Mouse (Mus musculus): ENCODE measurements at regions not wholly inside any gene's neighbourhood (a gene's known extent, or its start where the extent isn't known, plus 50 kb on each side); places are given as distances from the start of the nearest gene placed in this dataset.

- no peak for ATAC-seq
- WGBS = 89% methylated on average over 8 of the region's 8 CpGs
- no peaks in the 10 kb centered on the region for H3K9me3 ChIP-seq (ENCODE audit: control insufficient read depth, low read length)
- no peaks in the 10 kb centered on the region for H3K36me3 ChIP-seq (ENCODE audit: control insufficient read depth, insufficient read depth, low read length)
- H3K4me1 ChIP-seq (ENCODE audit: control insufficient read depth, insufficient read depth, low read length) = no peaks in the 10 kb centered on the region
- no peak overlapping the region for H3K4me3 ChIP-seq (ENCODE audit: low read length)
- H3K4me2 ChIP-seq (ENCODE audit: low read depth, low read length) = no peak overlapping the region
- no peak overlapping the region for H3K27ac ChIP-seq (ENCODE audit: low read length)
- no peaks in the 10 kb centered on the region for H3K27me3 ChIP-seq (replicated peaks; ENCODE audit: control insufficient read depth, insufficient read depth, low read length)
- H3K9ac ChIP-seq (ENCODE audit: low read depth, low read length) = no peak overlapping the region
Measured at GRCm38 (mm10) chr2:45356558-45357170, 239.5 kb upstream of the Zeb2 start.

DNA sequence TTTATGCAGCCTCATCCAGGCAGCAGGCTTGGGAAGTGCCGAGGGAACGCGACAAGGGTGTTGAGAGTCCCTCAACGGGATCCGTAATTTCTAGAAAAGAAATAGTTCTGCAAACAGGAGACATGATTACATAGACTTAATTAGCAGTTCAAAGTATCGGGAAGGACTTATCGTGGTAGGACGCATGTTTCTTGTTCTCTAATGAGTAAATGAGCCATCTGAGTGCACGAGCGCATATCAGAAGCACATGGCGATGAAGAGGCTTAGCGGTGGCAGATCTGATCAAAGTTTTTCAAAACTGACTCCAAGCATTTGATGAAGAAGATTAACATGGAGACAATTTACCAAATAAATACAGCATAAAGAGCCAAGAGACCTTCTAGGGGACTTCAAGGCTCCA lies 238.8 kb upstream of the Zeb2 start:
- H3K4me1 ChIP-seq (ENCODE audit: control insufficient read depth, insufficient read depth, low read length) = no peaks in the 10 kb centered on the region
- no peak overlapping the region for H3K4me3 ChIP-seq (ENCODE audit: low read length)
- no peaks in the 10 kb centered on the region for H3K36me3 ChIP-seq (ENCODE audit: control insufficient read depth, insufficient read depth, low read length)
- H3K9me3 ChIP-seq (ENCODE audit: control insufficient read depth, low read length) = no peaks in the 10 kb centered on the region
- H3K27ac ChIP-seq (ENCODE audit: low read length) = no peak overlapping the region
- no peak for ATAC-seq
- no peaks in the 10 kb centered on the region for H3K27me3 ChIP-seq (replicated peaks; ENCODE audit: control insufficient read depth, insufficient read depth, low read length)
- 93% methylated on average over 12 of the region's 12 CpGs for WGBS
- H3K4me2 ChIP-seq (ENCODE audit: low read depth, low read length) = no peak overlapping the region
- H3K9ac ChIP-seq (ENCODE audit: low read depth, low read length) = no peak overlapping the region

- 67% methylated on average over 1 of the region's 1 CpGs for WGBS
- no peak for ATAC-seq
- no peaks in the 10 kb centered on the region for H3K4me1 ChIP-seq (ENCODE audit: control insufficient read depth, insufficient read depth, low read length)
- no peak overlapping the region for H3K4me3 ChIP-seq (ENCODE audit: low read length)
- no peak overlapping the region for H3K9ac ChIP-seq (ENCODE audit: low read depth, low read length)
- H3K4me2 ChIP-seq (ENCODE audit: low read depth, low read length) = no peak overlapping the region
- H3K9me3 ChIP-seq (ENCODE audit: control insufficient read depth, low read length) = no peaks in the 10 kb centered on the region
- no peak overlapping the region for H3K27ac ChIP-seq (ENCODE audit: low read length)
- H3K36me3 ChIP-seq (ENCODE audit: control insufficient read depth, insufficient read depth, low read length) = no peaks in the 10 kb centered on the region
- H3K27me3 ChIP-seq (replicated peaks; ENCODE audit: control insufficient read depth, insufficient read depth, low read length) = no peaks in the 10 kb centered on the region
Measured at GRCm38 (mm10) chr2:45351529-45352133, 234.4 kb upstream of the Zeb2 start.

DNA sequence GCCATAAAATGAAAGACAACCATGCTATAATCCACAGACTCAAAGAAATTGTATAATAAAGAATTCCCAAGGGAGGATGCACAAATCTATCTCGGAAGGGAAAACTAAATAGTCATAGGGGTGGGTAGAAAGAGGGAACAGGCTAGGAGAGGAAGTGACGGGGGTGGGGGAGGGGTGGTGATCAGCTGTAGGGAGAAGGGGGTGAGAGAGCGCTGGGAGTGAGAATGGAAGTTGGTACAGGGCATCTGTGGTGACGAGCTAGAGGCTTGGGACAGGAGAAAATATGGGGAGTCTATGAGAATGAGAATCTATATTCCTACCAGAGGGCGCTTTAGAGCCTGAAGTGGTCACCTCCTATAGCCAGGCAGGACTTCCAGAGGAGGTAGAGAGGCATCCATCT lies 229.2 kb upstream of the Zeb2 start:
- WGBS = 85% methylated on average over 5 of the region's 5 CpGs
- Histone ChIP-seq H3K9ac (ENCODE audit: low read depth, low read length) (no peak overlapping the region), H3K36me3 (ENCODE audit: control insufficient read depth, insufficient read depth, low read length) (no peaks in the 10 kb centered on the region), H3K27me3 (replicated peaks; ENCODE audit: control insufficient read depth, insufficient read depth, low read length) (no peaks in the 10 kb centered on the region), H3K4me1 (ENCODE audit: control insufficient read depth, insufficient read depth, low read length) (no peaks in the 10 kb centered on the region), H3K9me3 (ENCODE audit: control insufficient read depth, low read length) (no peaks in the 10 kb centered on the region), H3K4me3 (ENCODE audit: low read length) (no peak overlapping the region), H3K4me2 (ENCODE audit: low read depth, low read length) (no peak overlapping the region), H3K27ac (ENCODE audit: low read length) (no peak overlapping the region)
- no peak for ATAC-seq

DNA sequence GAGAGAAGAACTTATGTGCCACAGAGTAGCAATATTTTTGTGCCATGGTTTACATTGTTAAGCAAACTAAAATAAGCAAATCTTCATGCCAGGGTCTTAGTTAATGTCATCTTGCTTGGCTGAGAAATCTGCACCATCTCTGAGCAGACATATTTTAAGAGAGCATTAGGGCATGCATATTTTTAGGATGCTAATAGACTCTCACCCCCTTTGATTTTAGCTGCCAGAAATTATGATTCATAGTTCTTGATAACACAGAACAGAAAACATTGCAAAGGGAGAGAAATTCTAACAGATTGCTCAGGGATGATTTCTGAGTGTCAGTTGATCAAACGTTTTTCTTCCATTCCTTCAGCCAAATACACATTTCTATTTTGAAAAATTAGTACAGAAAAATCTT lies 222.7 kb upstream of the Zeb2 start:
- H3K27me3 ChIP-seq (replicated peaks; ENCODE audit: control insufficient read depth, insufficient read depth, low read length) = no peaks in the 10 kb centered on the region
- no peaks in the 10 kb centered on the region for H3K36me3 ChIP-seq (ENCODE audit: control insufficient read depth, insufficient read depth, low read length)
- H3K27ac ChIP-seq (ENCODE audit: low read length) = no peak overlapping the region
- no peak overlapping the region for H3K9ac ChIP-seq (ENCODE audit: low read depth, low read length)
- 57% methylated on average over 1 of the region's 1 CpGs for WGBS
- no peaks in the 10 kb centered on the region for H3K4me1 ChIP-seq (ENCODE audit: control insufficient read depth, insufficient read depth, low read length)
- no peak overlapping the region for H3K4me3 ChIP-seq (ENCODE audit: low read length)
- no peaks in the 10 kb centered on the region for H3K9me3 ChIP-seq (ENCODE audit: control insufficient read depth, low read length)
- no peak overlapping the region for H3K4me2 ChIP-seq (ENCODE audit: low read depth, low read length)
- no peak for ATAC-seq

DNA sequence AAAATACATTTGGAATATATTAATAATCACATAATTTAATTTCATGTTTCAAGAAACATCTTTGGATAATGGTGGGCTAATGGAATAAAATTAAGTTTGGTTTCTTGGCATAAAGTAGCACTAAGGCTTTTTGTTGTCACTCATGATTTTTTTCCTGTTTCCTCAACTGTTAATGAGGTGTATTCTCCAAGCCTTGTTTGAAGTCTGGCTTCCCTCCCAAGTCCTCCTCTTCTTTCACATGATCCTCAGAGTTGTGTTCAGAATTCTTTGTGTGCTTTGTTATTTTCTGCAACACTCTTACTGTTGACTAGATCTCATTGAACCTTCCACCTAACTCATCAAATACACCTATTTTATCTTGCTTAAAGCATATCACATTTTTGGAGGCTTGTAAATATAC lies 221.6 kb upstream of the Zeb2 start:
- H3K36me3 ChIP-seq (ENCODE audit: control insufficient read depth, insufficient read depth, low read length) = no peaks in the 10 kb centered on the region
- H3K27me3 ChIP-seq (replicated peaks; ENCODE audit: control insufficient read depth, insufficient read depth, low read length) = no peaks in the 10 kb centered on the region
- ATAC-seq = no peak
- no peak overlapping the region for H3K4me2 ChIP-seq (ENCODE audit: low read depth, low read length)
- no peak overlapping the region for H3K9ac ChIP-seq (ENCODE audit: low read depth, low read length)
- H3K4me1 ChIP-seq (ENCODE audit: control insufficient read depth, insufficient read depth, low read length) = no peaks in the 10 kb centered on the region
- H3K9me3 ChIP-seq (ENCODE audit: control insufficient read depth, low read length) = no peaks in the 10 kb centered on the region
- H3K4me3 ChIP-seq (ENCODE audit: low read length) = no peak overlapping the region
- no peak overlapping the region for H3K27ac ChIP-seq (ENCODE audit: low read length)

DNA sequence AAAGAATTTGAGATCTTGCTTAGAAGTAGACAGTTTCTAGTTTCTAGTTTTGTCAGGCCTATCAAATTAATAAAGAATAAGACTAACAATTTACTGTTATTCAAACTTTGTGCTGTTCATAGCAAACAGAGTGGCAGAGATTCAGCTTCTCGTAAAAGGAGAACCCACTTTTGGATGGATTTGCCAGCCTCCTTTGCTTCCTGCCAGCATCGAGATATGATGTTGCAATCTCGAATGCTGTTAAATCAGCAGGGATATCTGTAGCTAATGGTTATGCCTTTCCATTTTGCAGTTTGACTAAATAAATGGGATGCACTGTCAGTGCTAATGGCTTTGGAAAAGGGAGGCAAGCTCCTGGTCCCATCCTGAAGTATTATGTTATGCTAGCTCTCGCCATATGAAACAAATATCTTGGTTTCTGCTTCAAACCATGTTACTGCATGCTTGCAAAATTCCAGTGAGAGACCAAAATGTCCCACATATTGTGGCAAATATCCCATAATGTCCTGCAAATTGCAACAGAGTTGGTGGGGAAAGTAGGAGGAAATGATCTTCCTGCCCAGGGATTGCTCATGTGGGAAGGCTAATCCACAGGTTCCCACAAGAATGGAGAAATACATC lies 199.9 kb upstream of the Zeb2 start:
- no peaks in the 10 kb centered on the region for H3K9me3 ChIP-seq (ENCODE audit: control insufficient read depth, low read length)
- H3K27ac ChIP-seq (ENCODE audit: low read length) = no peak overlapping the region
- no peak overlapping the region for H3K4me2 ChIP-seq (ENCODE audit: low read depth, low read length)
- no peak overlapping the region for H3K4me3 ChIP-seq (ENCODE audit: low read length)
- H3K9ac ChIP-seq (ENCODE audit: low read depth, low read length) = no peak overlapping the region
- H3K4me1 ChIP-seq (ENCODE audit: control insufficient read depth, insufficient read depth, low read length) = no peaks in the 10 kb centered on the region
- no peaks in the 10 kb centered on the region for H3K27me3 ChIP-seq (replicated peaks; ENCODE audit: control insufficient read depth, insufficient read depth, low read length)
- WGBS = 88% methylated on average over 4 of the region's 4 CpGs
- H3K36me3 ChIP-seq (ENCODE audit: control insufficient read depth, insufficient read depth, low read length) = no peaks in the 10 kb centered on the region
- ATAC-seq = no peak

- Histone ChIP-seq H3K27ac (ENCODE audit: low read length) (no peak overlapping the region), H3K4me2 (ENCODE audit: low read depth, low read length) (no peak overlapping the region), H3K27me3 (replicated peaks; ENCODE audit: control insufficient read depth, insufficient read depth, low read length) (no peaks in the 10 kb centered on the region), H3K9me3 (ENCODE audit: control insufficient read depth, low read length) (no peaks in the 10 kb centered on the region), H3K4me3 (ENCODE audit: low read length) (no peak overlapping the region), H3K4me1 (ENCODE audit: control insufficient read depth, insufficient read depth, low read length) (no peaks in the 10 kb centered on the region), H3K36me3 (ENCODE audit: control insufficient read depth, insufficient read depth, low read length) (no peaks in the 10 kb centered on the region), H3K9ac (ENCODE audit: low read depth, low read length) (no peak overlapping the region)
- 65% methylated on average over 7 of the region's 7 CpGs for WGBS
- ATAC-seq = no peak
Measured at GRCm38 (mm10) chr2:45287530-45288009, 170.4 kb upstream of the Zeb2 start.

- H3K9me3 ChIP-seq (ENCODE audit: control insufficient read depth, low read length) = no peaks in the 10 kb centered on the region
- no peak overlapping the region for H3K4me3 ChIP-seq (ENCODE audit: low read length)
- H3K9ac ChIP-seq (ENCODE audit: low read depth, low read length) = no peak overlapping the region
- H3K27me3 ChIP-seq (replicated peaks; ENCODE audit: control insufficient read depth, insufficient read depth, low read length) = no peaks in the 10 kb centered on the region
- no peak overlapping the region for H3K27ac ChIP-seq (ENCODE audit: low read length)
- no peak for ATAC-seq
- no peaks in the 10 kb centered on the region for H3K36me3 ChIP-seq (ENCODE audit: control insufficient read depth, insufficient read depth, low read length)
- no peaks in the 10 kb centered on the region for H3K4me1 ChIP-seq (ENCODE audit: control insufficient read depth, insufficient read depth, low read length)
- no peak overlapping the region for H3K4me2 ChIP-seq (ENCODE audit: low read depth, low read length)
Measured at GRCm38 (mm10) chr2:45283811-45284210, 166.6 kb upstream of the Zeb2 start.
